Mouse (Mus musculus): ENCODE measurements at regions not wholly inside any gene's neighbourhood (a gene's known extent, or its start where the extent isn't known, plus 50 kb on each side); places are given as distances from the start of the nearest gene placed in this dataset.

GRCm38 (mm10) chr2:142560896-142561500 is 340.3 kb downstream of the Kif16b start:
- in situ Hi-C loops (cut with MboI, MseI) = no loop called here

GRCm38 (mm10) chr2:142560400-142560799 is 340.9 kb downstream of the Kif16b start:
- in situ Hi-C loops (cut with MboI, MseI) = no loop called here

- in situ Hi-C loops (cut with MboI, MseI) = loop anchor here (10.0 kb wide), 1 partner anchor 295 kb away; no protein-coding TSS in a partner anchor
Measured at GRCm38 (mm10) chr2:142559946-142560345, 341.4 kb downstream of the Kif16b start.

GRCm38 (mm10) chr2:142554851-142555250 is 346.5 kb downstream of the Kif16b start:
- in situ Hi-C loops (cut with MboI, MseI) = loop anchor here (10.0 kb wide), 1 partner anchor 290 kb away; no protein-coding TSS in a partner anchor

GRCm38 (mm10) chr2:142551690-142552089 is 349.6 kb downstream of the Kif16b start:
- in situ Hi-C loops (cut with MboI, MseI) = loop anchor here (10.0 kb wide), 1 partner anchor 287 kb away; no protein-coding TSS in a partner anchor

- in situ Hi-C loops (cut with MboI, MseI) = no loop called here
Measured at GRCm38 (mm10) chr2:142548766-142549165, 352.6 kb downstream of the Kif16b start.

GRCm38 (mm10) chr2:142544937-142545336 is 356.4 kb downstream of the Kif16b start:
- in situ Hi-C loops (cut with MboI, MseI) = no loop called here

- in situ Hi-C loops (cut with MboI, MseI) = no loop called here
Measured at GRCm38 (mm10) chr2:142539980-142540379, 361.4 kb downstream of the Kif16b start.

GRCm38 (mm10) chr2:142533555-142533954 is 367.8 kb downstream of the Kif16b start:
- in situ Hi-C loops (cut with MboI, MseI) = no loop called here

- in situ Hi-C loops (cut with MboI, MseI) = no loop called here
Measured at GRCm38 (mm10) chr2:142522471-142522870, 378.9 kb downstream of the Kif16b start.

GRCm38 (mm10) chr2:142517731-142518130 is 383.6 kb downstream of the Kif16b start:
- in situ Hi-C loops (cut with MboI, MseI) = no loop called here

- in situ Hi-C loops (cut with MboI, MseI) = no loop called here
Measured at GRCm38 (mm10) chr2:142505216-142505615, 396.1 kb downstream of the Kif16b start.
